Mouse (Mus musculus): ENCODE data around the gene Dph5. TPM values are rescaled to one million over a fixed set of nuclear protein-coding genes. Genes with fewer than 3 reads are reported as not detected.

Gene Dph5
- total RNA-seq, 2 experiments from 2014 or later, result 9.9 to 10.4 TPM

DNA sequence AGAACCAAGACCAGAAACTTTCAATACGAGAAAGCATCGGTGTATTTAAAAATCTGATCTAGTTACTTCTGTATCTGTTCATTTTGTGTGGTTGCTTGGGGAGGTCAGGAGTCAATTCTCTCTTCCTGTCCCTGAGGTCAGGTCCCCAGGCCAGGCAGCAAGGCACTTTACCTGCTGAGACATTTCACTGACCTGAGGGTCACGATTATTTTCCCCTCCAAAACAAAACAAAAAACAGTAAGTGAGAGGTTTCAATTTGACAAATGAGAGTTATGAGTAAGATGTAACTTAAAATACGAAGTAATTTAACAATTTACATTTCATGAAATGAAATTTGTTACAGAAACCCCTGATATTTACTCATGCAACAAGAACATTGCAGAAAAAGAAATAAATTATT is 64.7 kb downstream of the Dph5 start:
- no peak for DNase-seq

DNA sequence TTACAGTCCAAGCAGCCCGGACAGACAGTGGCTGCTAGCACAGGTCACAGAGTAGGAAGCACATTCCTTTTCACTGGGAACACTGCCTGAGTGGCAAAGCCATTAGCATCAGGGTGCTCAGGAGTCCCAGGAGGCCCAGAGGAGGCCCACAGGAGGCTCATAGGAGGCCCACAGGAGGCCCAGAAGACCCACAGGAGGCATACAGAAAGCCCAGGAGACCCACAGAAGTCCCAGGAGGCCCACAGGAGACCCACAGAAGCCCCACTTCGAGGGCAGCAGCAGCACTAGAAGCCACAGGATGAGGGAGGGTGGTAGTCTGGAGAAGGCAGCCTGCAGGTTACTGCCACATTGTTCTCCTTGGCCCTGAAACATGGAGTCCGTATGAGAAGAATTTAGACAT is 65.5 kb downstream of the Dph5 start:
- no peak for DNase-seq

DNA sequence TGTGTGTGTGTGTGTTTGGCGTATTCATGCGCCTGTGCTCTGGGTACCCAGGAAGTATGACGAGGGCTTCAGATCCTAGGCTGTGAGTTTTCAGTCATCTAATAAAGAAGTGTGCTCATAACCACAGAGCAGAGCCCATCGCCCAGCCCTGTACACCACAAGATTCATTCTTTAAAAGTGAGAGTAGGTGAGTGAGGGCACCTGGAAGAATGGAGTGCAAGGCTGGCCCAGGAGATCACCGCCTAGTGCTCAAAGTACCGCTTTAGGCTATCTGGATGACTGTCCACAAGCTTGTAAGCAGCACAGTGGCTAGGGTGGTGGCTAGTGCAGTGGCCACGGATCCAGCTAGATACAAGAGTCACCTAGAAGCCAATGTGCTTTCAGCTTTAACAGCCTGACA is 69.6 kb downstream of the Dph5 start:
- DNase-seq, result no peak

DNA sequence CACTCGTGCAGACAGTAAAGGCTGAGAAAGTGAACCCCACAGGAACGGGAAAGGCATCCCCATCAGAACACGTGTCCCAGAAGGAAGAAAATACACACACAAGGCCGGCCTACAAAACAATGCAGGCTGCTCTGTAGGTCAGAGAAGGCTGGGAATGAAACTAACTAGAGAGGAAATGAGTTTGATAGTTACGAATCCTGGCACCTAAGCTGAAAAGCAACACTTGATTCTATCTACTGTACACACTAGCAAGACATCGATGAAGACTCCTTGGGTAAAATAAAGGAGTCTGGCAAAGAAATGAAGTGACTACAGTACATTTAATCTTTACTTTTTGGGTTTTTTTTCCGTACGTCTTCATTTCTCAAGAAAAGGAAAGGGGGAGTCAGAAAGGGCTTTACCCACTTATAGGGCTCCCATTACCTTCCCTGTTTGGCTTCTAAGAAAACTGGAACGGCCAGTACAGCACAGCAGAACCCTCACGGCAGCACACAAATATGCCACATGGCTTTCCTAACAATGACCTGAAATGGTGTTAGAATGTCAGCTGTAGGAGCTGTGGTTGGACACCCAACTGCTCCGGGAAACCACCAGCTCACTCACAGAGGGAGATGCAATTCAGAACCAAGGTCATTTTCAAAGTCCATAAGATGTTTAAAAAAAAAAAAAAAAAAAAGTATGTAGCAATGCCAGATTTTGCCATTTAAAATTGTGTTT is 73.8 kb downstream of the Dph5 start:
- DNase-seq, result no peak

DNA sequence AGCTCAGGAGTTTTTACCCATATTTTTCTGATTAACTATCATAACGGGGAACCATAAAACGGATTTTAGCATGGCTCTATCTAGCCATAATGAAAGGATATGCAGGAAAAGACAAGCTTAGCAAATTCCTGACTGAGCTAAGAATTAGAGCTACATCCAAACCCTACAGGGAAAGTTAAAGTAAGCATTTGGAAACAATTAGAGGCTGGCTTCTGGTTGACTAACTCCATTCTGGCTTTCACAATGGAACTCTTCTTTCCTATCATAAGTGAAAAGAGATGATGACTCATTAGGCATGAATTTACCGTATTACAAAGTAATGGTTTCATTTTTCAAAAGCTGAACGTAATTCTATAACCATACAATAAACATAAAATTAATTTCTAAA is 74.4 kb downstream of the Dph5 start:
- no peak for DNase-seq

DNA sequence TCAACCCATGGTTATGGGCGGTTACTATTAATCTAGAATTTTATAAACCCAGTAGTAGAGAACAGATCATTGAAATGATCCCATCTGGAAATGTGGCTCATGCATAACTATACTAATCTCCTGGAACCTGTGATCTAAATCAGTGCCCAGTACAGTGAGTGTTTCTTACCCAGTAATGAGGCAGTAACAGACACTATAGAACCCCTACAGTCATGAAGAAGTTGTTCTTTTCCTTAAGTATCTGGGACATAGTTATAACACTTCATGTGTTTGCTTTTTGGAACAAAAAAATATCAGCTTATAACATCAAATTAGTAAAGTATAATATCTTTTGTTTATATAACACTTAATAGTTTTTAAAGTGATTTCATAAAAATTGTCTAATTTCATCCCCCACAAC is 76.0 kb downstream of the Dph5 start:
- DNase-seq, result no peak

DNA sequence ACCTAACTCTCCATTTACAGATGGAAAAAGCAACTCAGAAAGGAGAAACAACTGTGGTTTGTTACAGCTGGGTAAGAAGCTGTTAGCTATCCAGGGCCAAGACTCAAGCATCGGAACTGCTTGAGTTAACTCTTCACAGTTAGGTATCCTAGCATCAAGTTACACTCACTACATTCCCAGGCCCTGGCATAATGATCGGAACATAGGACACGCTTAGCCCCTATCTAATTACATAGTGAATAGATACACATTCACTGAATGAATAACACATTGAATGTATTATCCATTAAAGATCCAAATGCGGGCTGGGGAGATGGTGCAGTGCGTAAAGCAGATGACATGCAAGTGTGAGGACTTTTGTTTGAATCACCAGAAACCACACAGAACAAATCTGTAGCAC is 76.4 kb downstream of the Dph5 start:
- DNase-seq, result no peak

DNA sequence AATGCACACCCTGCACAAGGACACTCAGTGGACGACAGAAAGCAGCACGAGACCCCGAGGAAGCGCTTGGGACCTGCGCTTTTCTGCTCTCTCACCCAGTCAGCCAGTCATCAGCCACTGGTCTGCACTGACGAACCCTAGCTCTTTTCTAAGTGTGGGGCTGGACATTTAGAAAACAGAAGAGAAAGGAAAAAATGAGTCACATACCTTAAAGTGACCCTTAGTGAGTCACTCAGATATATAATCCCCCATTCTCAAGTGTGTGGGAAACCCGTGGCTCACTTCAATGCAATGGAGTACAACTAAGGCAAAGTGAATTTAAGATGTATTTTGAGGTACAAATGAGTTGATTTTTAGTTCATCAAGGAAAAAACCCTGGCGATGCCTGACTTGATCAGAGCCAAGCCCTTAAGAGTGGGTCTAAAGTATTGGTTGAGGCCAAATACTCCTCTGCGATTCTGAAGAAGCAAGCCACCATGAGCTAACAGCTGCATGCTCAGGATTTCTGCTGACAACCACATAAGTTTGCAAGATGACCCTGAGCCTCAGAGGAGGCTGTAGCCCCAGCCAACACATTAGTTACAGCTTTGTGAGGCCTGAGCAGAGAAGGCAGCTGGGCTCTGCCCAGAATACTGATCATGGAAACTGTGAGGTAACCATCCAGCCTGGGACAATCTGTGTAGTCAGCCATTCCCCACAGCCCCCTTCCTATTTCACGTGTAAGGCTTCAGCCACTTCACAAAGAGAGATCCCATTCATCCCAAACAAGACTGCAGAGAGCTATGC is 81.3 kb downstream of the Dph5 start:
- DNase-seq, result peak; percentile 50

DNA sequence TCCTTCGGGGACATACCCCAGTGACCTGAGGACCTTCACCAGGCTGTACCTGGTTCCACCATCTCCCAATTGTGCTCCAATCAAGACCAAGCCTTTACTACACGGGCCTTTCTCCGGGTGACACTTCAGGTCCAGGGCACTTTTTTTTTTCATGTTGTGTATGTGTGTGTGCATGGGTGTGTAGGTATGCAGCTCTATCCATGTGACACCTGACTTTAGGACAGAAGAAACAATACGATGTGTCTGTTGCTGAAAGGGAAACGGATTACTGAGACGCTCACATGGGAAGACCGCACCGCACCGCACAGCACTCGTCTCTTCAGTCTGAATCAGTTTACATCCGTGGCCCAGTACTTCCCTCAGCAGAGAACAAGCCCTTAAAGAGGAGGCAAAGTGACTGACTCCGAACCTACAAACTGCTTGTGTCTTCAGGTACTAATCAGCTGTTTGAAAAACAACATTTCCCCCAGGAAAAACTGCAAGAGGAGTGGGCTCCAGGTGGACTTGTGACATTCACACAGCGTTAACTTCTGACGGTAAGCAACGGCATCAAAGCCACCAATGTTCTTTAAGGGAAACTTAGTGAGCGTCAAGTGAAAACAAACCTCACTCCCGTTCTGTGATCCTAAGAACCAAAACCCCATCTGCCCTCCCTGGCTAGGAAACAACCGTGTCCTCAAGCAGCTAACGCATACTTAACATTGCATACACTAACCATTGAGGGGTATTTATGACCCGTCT is 83.6 kb downstream of the Dph5 start:
- no peak for DNase-seq

DNA sequence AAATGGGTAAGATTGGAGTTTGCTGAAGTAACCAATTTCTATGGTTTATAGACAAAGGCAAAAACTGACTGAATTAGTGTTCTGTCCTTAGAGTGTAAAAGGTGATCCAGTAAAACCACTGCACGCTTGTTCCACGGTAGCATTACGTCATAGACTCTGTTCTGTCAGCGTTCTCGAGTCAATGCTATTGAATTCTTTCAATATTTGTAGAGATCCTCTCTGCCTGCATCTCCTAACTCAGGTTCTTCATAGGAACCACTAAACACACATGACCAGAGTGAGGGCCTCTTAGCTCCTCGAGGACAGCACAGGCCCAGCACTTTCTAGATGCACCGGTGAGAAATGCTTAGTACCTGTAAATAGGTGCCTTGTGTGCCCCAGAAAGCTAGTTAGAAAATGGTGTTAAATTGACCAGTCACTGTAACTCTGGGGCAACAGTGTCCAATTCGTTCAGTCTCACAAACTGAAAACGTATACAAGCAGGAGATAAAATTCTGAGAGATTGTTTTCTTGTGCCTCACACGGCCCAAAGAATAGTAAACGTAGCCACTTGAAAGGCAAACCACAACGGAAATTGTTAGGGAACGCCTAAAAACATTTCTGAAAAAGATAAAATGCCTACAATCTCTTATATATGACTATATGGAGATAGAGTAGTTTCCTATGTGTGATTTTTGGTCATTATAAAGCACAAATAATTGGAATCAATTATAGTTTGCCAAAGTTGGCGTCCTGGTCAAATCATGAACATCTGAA is 84.4 kb downstream of the Dph5 start:
- no peak for DNase-seq

DNA sequence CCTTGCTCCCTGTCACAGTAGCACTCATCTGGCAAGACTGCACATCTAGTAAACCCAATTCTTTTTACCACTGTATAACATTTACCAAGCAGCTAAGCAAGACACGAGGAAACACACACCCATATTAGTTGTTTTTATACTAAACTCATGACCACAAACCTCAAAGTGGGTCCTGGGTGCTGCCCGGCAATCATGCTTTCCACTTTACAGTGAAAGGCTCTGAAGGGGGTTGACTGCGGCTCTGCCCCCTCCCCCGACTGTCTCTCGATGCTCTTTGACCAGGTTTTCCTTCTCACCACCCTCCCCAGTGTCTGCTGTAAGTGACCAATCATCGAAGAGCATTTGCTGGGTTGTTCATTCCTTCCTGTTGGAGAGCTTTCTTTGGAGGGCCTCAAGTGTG is 86.6 kb downstream of the Dph5 start:
- DNase-seq, result no peak

DNA sequence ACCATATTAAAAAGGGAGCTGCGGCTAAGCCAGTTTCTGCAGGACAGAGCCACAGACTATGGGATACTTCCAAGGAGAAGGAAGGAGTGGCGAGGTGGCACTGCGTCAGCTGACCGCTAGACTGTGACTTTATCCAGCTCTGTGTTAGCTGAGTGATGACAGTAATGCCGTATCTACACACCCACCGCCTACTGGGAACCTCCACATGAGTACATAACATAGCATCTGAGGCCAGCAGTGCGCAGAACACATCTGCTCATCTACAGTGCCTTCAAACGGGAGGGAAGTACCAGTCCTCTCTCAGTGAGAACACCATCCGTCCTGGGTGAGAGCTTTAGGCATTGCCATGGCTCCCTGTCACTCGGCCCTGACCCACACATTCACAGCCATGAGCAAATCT is 87.4 kb downstream of the Dph5 start:
- DNase-seq, result no peak

DNA sequence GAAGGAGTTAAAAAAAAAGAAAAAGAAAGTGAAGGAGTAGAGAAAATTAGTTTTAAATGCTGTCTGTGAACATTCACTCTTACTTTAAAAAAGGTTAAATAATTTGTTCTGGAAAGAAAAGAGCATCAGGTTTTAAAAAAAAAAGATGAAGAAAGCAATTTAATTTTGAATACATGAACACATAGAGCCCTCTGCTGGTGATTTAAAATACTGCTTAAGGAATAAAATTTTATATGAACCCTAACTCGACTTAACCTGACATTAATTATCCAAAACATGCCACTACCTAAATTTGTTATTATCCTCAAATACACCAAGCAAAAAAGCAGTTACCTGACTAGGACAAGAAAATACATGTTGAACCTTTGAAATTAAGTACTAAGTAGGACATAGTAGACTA is 91.4 kb downstream of the Dph5 start:
- no peak for DNase-seq

DNA sequence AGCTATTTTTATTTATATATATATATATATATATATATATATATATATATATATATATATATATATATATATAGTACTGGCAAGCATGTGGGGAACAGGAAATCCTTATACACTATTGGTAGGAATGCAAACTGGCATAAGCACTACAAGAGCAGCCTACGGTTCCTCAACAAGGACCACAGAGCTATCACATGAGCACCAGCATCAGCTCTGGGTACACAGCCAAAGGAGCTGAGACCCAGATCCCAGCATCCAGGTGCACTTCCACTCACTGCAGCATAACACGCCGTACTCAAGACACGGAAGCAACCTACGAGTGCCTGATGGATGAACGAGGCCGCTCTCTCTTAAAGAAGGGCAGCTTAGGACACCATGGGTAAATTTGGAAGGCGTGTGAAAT is 95.6 kb downstream of the Dph5 start:
- DNase-seq, result no peak

Small RNA genes lying within 50 kb of the gene (microRNA-seq; reads per million reads assigned to microRNA genes)
- gene Mir669n, result 0 reads per million in 2 experiments

Other genes with a start within 250 kb of the Dph5 start
- 10 to 100 TPM; 23.5 to 29.2 TPM for gene S1pr1, start 172.8 kb upstream of the Dph5 start, total RNA-seq (2021)
- 10 to 100 TPM; 16.1 to 22.2 TPM for gene Slc30a7, start 119.6 kb downstream of the Dph5 start, total RNA-seq (2021)
- 10 to 100 TPM; 15.1 to 17.9 TPM for gene Extl2, start 119.6 kb downstream of the Dph5 start, total RNA-seq (2021)
- gene Vcam1, start 241.9 kb downstream of the Dph5 start, total RNA-seq (2021), result 10 to 100 TPM; 12.6 to 14.2 TPM

All from gastrocnemius, postnatal 10 days (tissue).